In the genomic region with DNA sequence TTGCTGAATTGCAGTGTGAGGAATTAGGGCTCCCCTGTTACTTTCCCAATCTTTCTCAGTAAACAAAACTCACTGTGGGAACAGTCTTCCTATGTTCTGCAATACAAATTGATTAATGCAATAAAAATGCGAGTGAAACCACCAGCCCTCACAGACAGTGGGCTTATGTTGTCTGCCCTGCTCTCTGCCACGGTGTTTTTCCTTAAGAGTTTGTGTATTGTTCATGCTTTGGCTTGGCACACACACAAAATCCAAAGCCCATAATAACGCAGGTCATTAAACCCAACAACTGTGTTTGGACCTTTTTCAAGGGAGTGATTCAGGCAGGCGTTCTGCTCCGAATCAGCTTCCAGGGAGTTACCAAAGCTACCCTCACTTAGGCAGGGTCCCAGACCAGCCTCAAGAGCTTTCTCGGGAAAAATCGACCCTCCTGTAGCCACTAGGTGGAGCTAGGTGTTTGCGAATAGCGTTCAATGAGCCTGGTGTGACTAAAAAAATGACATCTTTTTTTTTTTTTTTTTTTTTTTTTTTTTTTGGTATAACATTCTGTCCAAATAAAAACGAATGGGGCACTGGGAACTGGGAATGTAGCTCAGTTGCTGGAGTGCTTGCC, we compare ENCODE assay signal across 8 mouse cellular contexts. TPM values are rescaled to one million over a fixed set of nuclear protein-coding genes. Genes with fewer than 3 reads are reported as not detected.
A peak's percentile ranks its signal among the peaks of the same experiment; 100 is the strongest.
DNase-seq lines count a peak whose midpoint lies in the region; ATAC-seq and TF ChIP-seq lines count a peak whose summit lies in the region.

No protein-coding gene starts in this region.

- H3ac ChIP-seq in C2C12 (ENCODE audit: control insufficient read depth, insufficient read length, low read depth) = no peak overlapping the region

- TF ChIP-seq POLR2A in cortical plate, adult 2 months (IDR thresholded peaks at IDR 0.05; ENCODE audit: extremely low read depth, insufficient read depth, low read length) = no peak

- no peak overlapping the region for H3K27ac ChIP-seq in cortical plate, adult 2 months (ENCODE audit: insufficient read depth, low read length)
- no peak overlapping the region for H3K27ac ChIP-seq in limb, embryonic 13.5 days

- peak overlapping the region; percentile 60 for H3K4me2 ChIP-seq in limb, embryonic 13.5 days (replicated peaks)

- no peak overlapping the region for H3K4me3 ChIP-seq in C2C12 (ENCODE audit: insufficient read depth, poor library complexity, severe bottlenecking)
- H3K4me3 ChIP-seq in cortical plate, adult 2 months (ENCODE audit: insufficient read depth, low read length) = no peak overlapping the region
- no peak overlapping the region for H3K4me3 ChIP-seq in limb, embryonic 13.5 days

- TF ChIP-seq CTCF in C2C12 (IDR thresholded peaks at IDR 0.05; ENCODE audit: control insufficient read depth, insufficient read depth, insufficient read length) = peak; percentile 7
- peak; percentile 80 for TF ChIP-seq CTCF in cortical plate, adult 2 months (IDR thresholded peaks at IDR 0.05; ENCODE audit: extremely low read depth, insufficient read depth, low read length)

- H3K4me1 ChIP-seq in cortical plate, adult 2 months (ENCODE audit: control insufficient read depth, insufficient read depth, low read length) = peaks cover 3% of the 10 kb centered on the region; the same call in 1 of the 2 replicates
- peaks cover 34% of the 10 kb centered on the region for H3K4me1 ChIP-seq in limb, embryonic 13.5 days

- ATAC-seq in limb, embryonic 13.5 days (ENCODE audit: low FRiP score, low read depth) = peak; percentile 52

- 7% methylated on average over 10 of the region's 10 CpGs for WGBS in limb, embryonic 13.5 days

- peak; percentile 83 for DNase-seq in ZHBTc4 (ENCODE audit: low read depth, low spot score)
- DNase-seq in gastrocnemius, postnatal 14 days = peak; percentile 53
- peak; percentile 31 to 72 for DNase-seq in kidney, adult 8-10 months
- DNase-seq in neural tube, embryonic 10.5 days (ENCODE audit: extremely low spot score, low spot score) = peak; percentile 64
- DNase-seq in thymus, adult 18-20 months = peak; percentile 18 to 32

- no peak overlapping the region for H3K9ac ChIP-seq in limb, embryonic 13.5 days

- no peaks in the 10 kb centered on the region for H3K79me3 ChIP-seq in C2C12 (ENCODE audit: low read depth)

- H3K9me3 ChIP-seq in limb, embryonic 13.5 days = no peaks in the 10 kb centered on the region

- no peaks in the 10 kb centered on the region for H3K79me2 ChIP-seq in C2C12 (ENCODE audit: control insufficient read depth, insufficient read depth)

- H3K27me3 ChIP-seq in C2C12 (ENCODE audit: control insufficient read depth, insufficient read depth, insufficient read length) = no peaks in the 10 kb centered on the region
- peaks cover 19% of the 10 kb centered on the region; the same call in 1 of the 2 replicates for H3K27me3 ChIP-seq in limb, embryonic 13.5 days

- intact Hi-C loops in gastrocnemius, postnatal 14 days (cut with DNase I; ENCODE audit: low total_unique reads) = no loop called here

- H3K36me3 ChIP-seq in C2C12 (ENCODE audit: control insufficient read depth, insufficient read depth) = no peaks in the 10 kb centered on the region
- H3K36me3 ChIP-seq in limb, embryonic 13.5 days = no peaks in the 10 kb centered on the region

TF ChIP-seq in C2C12, 6 proteins besides CTCF, POLR2A, EP300 and RAD21:
- TF ChIP-seq MAX (IDR thresholded peaks at IDR 0.05) (no peak), CEBPB (IDR thresholded peaks at IDR 0.05; ENCODE audit: low read depth) (peak; percentile 9), MYOD1 (IDR thresholded peaks at IDR 0.05; ENCODE audit: control insufficient read depth, insufficient read length, low read depth) (no peak)

RNA-seq across cellular contexts. Expression of a gene that starts 36.1 kb away (rescaled TPM):
- 19.2 TPM for polyA plus RNA-seq in C2C12 (2012; fragmentation: generic; extraction: Trizol)
- polyA plus RNA-seq in cortical plate, adult 2 months (2012; rRNA removed) = 3.5 TPM in 2 replicates
- under 1 TPM; 0.16 to 0.53 TPM for total RNA-seq in gastrocnemius, postnatal 14 days (2021)
- 0.73 and 0.79 TPM in 2 replicates for polyA plus RNA-seq in limb, embryonic 13.5 days (2015; fragmentation: Nextera tagmentation; extraction: Ambion mirVana)

RNA-seq across cellular contexts. Expression of a gene that starts 46.5 kb away (rescaled TPM):
- 44.4 TPM for polyA plus RNA-seq in C2C12 (2012; fragmentation: generic; extraction: Trizol)
- 20.8 and 21.1 TPM in 2 replicates for polyA plus RNA-seq in cortical plate, adult 2 months (2012; rRNA removed)
- 10 to 100 TPM; 17.2 to 18.9 TPM for total RNA-seq in gastrocnemius, postnatal 14 days (2021)
- polyA plus RNA-seq in limb, embryonic 13.5 days (2015; fragmentation: Nextera tagmentation; extraction: Ambion mirVana) = 128 and 129 TPM in 2 replicates

Comparison
In these comparisons a context has a peak if more than half of its experiments do, and no peak if none do; other contexts are left out.
1. DNase-seq: peak in every context shown above with its lines; median percentile 83 in ZHBTc4; 64 in neural tube, embryonic 10.5 days; 53 in gastrocnemius, postnatal 14 days; 52 in kidney, adult 8-10 months; 25 in thymus, adult 18-20 months.